Mouse (Mus musculus) limb, embryonic 14.5 days (tissue): ENCODE measurements around the gene Grm5. TPM values are rescaled to one million over a fixed set of nuclear protein-coding genes. Genes with fewer than 3 reads are reported as not detected.

ENCODE experiments used
- ATAC-seq: fragments of 200-750 bp; cut with Nextera tagmentation; 2 replicates; pipeline ENCODE4 v1.8.0; 2017; ENCODE audit warnings: low read depth, moderate number of reproducible peaks, moderate TSS enrichment; ENCODE audit not compliant: low FRiP score
- DNase-seq: peaks from one replicate; pipeline ENCODE4 v3.0.0-alpha.2; 2015; ENCODE audit warnings: low spot score
- H3K27ac ChIP-seq: fragments of 300-500 bp; sonication (generic); replicated peaks from 2 replicates; pipeline ENCODE4 v1.5.1; 2014; ENCODE audit warnings: low read depth, mild to moderate bottlenecking, low read length, moderate library complexity, mixed read lengths
- H3K27me3 ChIP-seq: fragments of 300-500 bp; sonication (generic); 2 replicates; pipeline ENCODE4 v1.6.1; 2014; ENCODE audit warnings: low read length, mixed read lengths; ENCODE audit not compliant: control insufficient read depth, insufficient read depth
- H3K36me3 ChIP-seq: fragments of 300-500 bp; sonication (generic); 2 replicates; pipeline ENCODE4 v1.6.1; 2014; ENCODE audit warnings: mild to moderate bottlenecking, low read length, moderate library complexity, mixed read lengths; ENCODE audit not compliant: control insufficient read depth, insufficient read depth
- H3K4me1 ChIP-seq: fragments of 300-500 bp; sonication (generic); 2 replicates; pipeline ENCODE4 v1.6.1; 2014; ENCODE audit warnings: antibody characterized with exemption, low read length, mixed read lengths; ENCODE audit not compliant: control insufficient read depth, insufficient read depth
- H3K4me2 ChIP-seq: fragments of 300-500 bp; sonication (generic); replicated peaks from 2 replicates; pipeline ENCODE4 v1.6.1; 2014; ENCODE audit warnings: low read depth, mild to moderate bottlenecking, low read length, moderate library complexity; ENCODE audit not compliant: severe bottlenecking
- H3K4me3 ChIP-seq: fragments of 300-500 bp; sonication (generic); replicated peaks from 2 replicates; pipeline ENCODE4 v1.5.1; 2014; ENCODE audit warnings: low read length
- H3K9ac ChIP-seq: fragments of 300-500 bp; sonication (generic); 2 replicates; pipeline ENCODE4 v1.6.1; 2014; ENCODE audit warnings: mild to moderate bottlenecking, low read depth, low read length, moderate library complexity; ENCODE audit not compliant: severe bottlenecking
- H3K9me3 ChIP-seq: fragments of 300-500 bp; sonication (generic); 2 replicates; pipeline ENCODE4 v1.6.1; 2016; ENCODE audit warnings: low read length; ENCODE audit not compliant: control insufficient read depth
- POLR2A ChIP-seq: fragments of 200-500 bp; IDR thresholded peaks from 2 replicates; pipeline ENCODE4 v1.8.0; 2012; ENCODE audit warnings: inconsistent platforms, mild to moderate bottlenecking, moderate library complexity, borderline replicate concordance; ENCODE audit not compliant: insufficient read depth, insufficient read length; ENCODE audit errors: extremely low read depth
- WGBS: fragments of 180-500 bp; shearing (Covaris S2); extraction: QIAGEN DNeasy Blood & Tissue Kit; methylation state at CpG from one replicate; pipeline ENCODE4 v1.1.7; 2014; 5-methylcytosine and 5-hydroxymethylcytosine counted together
- polyA plus RNA-seq, 2 experiments: library from polyadenylated mRNA; depleted of rRNA in 1 of 2; stranded (reverse) in 1 of 2; unstranded in 1 of 2; fragments of >200 nt; fragmentation: Nextera tagmentation in 1 of 2; extraction: Ambion mirVana in 1 of 2; gene quantifications; 2 replicates each; pipeline versions ENCODE4 v1.2.1 to v1.2.3; 2012 to 2014

Gene Grm5
- polyA plus RNA-seq, 2 experiments = 0.01 TPM; not detected in 1

DNA sequence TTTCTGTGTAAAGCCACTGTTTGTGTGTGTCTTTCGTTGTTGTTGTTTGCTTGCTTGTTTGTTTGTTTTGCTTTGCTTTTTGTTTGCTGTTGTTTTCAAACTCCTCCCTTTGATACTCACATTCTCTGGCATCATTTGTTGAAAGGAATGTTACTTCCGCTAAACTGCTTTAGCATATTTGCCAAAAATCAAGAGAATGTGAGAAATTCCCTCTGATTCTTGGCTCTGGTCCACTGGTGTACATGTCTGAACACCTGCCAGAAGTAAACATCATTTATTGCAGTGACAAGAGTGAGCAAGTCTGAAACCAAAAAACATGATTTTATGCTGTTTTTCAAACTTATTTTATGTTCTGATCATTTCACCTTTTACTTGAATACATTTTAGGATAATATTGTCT lies 80.1 kb downstream of the Grm5 start:
- H3K9ac ChIP-seq = no peak overlapping the region
- DNase-seq (peak; percentile 10), ATAC-seq (no peak)
- TF ChIP-seq POLR2A = no peak
- H3K27me3 ChIP-seq = no peaks in the 10 kb centered on the region
- no peak overlapping the region for H3K27ac ChIP-seq
- no peak overlapping the region for H3K4me3 ChIP-seq
- no peaks in the 10 kb centered on the region for H3K36me3 ChIP-seq
- no peaks in the 10 kb centered on the region for H3K4me1 ChIP-seq
- H3K9me3 ChIP-seq = no peaks in the 10 kb centered on the region
- WGBS = 74% methylated on average over 2 of the region's 2 CpGs
- H3K4me2 ChIP-seq = no peak overlapping the region

DNA sequence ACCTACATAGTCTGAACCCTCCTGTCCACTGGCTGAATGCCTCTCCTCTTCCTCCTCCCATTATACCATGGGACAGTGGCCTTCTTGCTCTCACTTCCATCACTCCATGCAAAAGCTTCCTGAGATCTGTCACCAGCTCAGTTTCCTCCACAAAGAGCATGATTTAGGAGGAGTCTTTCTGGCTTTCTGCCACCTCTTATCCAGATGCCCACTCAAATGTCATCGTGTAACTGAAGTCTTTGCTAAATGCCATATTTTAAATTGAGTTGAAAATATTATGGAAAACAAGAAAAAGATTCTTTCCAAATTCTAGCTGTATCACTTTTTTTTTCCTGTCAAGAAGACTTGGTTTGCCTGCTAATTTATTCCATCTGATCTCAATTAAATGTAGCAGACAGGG lies 132.4 kb downstream of the Grm5 start:
- Histone ChIP-seq H3K4me3 (no peak overlapping the region), H3K9ac (no peak overlapping the region), H3K27ac (no peak overlapping the region), H3K4me1 (no peaks in the 10 kb centered on the region), H3K27me3 (no peaks in the 10 kb centered on the region), H3K9me3 (no peaks in the 10 kb centered on the region), H3K36me3 (no peaks in the 10 kb centered on the region), H3K4me2 (no peak overlapping the region)
- WGBS = 79% methylated on average over 1 of the region's 1 CpGs
- ATAC-seq = no peak
- TF ChIP-seq POLR2A = no peak
- no peak for DNase-seq

GRCm38 (mm10) chr7:87718631-87719030 lies 134.7 kb downstream of the Grm5 start:
- DNase-seq (no peak), ATAC-seq (no peak)
- Histone ChIP-seq H3K27ac (no peak overlapping the region), H3K36me3 (no peaks in the 10 kb centered on the region), H3K9me3 (no peaks in the 10 kb centered on the region), H3K4me2 (no peak overlapping the region), H3K4me3 (no peak overlapping the region), H3K27me3 (no peaks in the 10 kb centered on the region), H3K9ac (no peak overlapping the region), H3K4me1 (no peaks in the 10 kb centered on the region)
- no peak for TF ChIP-seq POLR2A
- WGBS = 79% methylated on average over 1 of the region's 1 CpGs

GRCm38 (mm10) chr7:87734511-87734910 lies 150.5 kb downstream of the Grm5 start:
- no peaks in the 10 kb centered on the region for H3K9me3 ChIP-seq
- H3K4me1 ChIP-seq = no peaks in the 10 kb centered on the region
- no peak for DNase-seq
- no peak overlapping the region for H3K27ac ChIP-seq
- H3K36me3 ChIP-seq = no peaks in the 10 kb centered on the region
- no peak overlapping the region for H3K4me2 ChIP-seq
- H3K27me3 ChIP-seq = no peaks in the 10 kb centered on the region
- H3K4me3 ChIP-seq = no peak overlapping the region
- H3K9ac ChIP-seq = no peak overlapping the region
- TF ChIP-seq POLR2A = no peak
- ATAC-seq = no peak

- ATAC-seq (no peak), DNase-seq (no peak)
- Histone ChIP-seq H3K36me3 (no peaks in the 10 kb centered on the region), H3K4me3 (no peak overlapping the region), H3K4me1 (no peaks in the 10 kb centered on the region), H3K9me3 (no peaks in the 10 kb centered on the region), H3K27ac (no peak overlapping the region), H3K4me2 (no peak overlapping the region), H3K27me3 (no peaks in the 10 kb centered on the region), H3K9ac (no peak overlapping the region)
- 85% methylated on average over 2 of the region's 2 CpGs for WGBS
- TF ChIP-seq POLR2A = no peak
Observed at GRCm38 (mm10) chr7:87761945-87762344, 178.0 kb downstream of the Grm5 start.

- no peak for ATAC-seq
- 74% methylated on average over 3 of the region's 3 CpGs for WGBS
- no peak for TF ChIP-seq POLR2A
Observed at GRCm38 (mm10) chr7:87762376-87762775, 178.4 kb downstream of the Grm5 start.

More at GRCm38 (mm10) chr7:87762376-87762775, 178.4 kb downstream of the Grm5 start:
- Histone ChIP-seq H3K4me3 (no peak overlapping the region), H3K4me2 (no peak overlapping the region), H3K36me3 (no peaks in the 10 kb centered on the region), H3K9ac (no peak overlapping the region), H3K4me1 (no peaks in the 10 kb centered on the region), H3K27me3 (no peaks in the 10 kb centered on the region), H3K9me3 (no peaks in the 10 kb centered on the region), H3K27ac (no peak overlapping the region)
- DNase-seq = no peak
